Mouse (Mus musculus) gastrocnemius, postnatal 14 days (tissue): ENCODE measurements around the gene Hsd17b11. TPM values are rescaled to one million over a fixed set of nuclear protein-coding genes. Genes with fewer than 3 reads are reported as not detected.
"Not testable (repeated sequence)": the region's sequence is repeated elsewhere in the genome, so short reads cannot be mapped to it uniquely, and the experiment has no call there.

Experiments
- DNase-seq: peaks from one replicate; pipeline ENCODE4 v3.0.0; 2021; ENCODE audit warnings: mixed read lengths
- intact Hi-C: fragments of 180-260 bp; cut with DNase I; formaldehyde crosslinking; loops from one replicate; pipeline ENCODE4 v1.15.1; 2025; ENCODE audit warnings: low total_unique reads
- total RNA-seq, 2 experiments: library from RNA; stranded (reverse); gene quantifications; 2 replicates each; pipeline ENCODE4 v1.2.3; 2021

Hsd17b11 gene
- total RNA-seq, 2 experiments from 2014 or later: 13.7 to 14.1 TPM

GRCm38 (mm10) chr5:103999738-104000137 is 22.0 kb downstream of the Hsd17b11 start:
- intact Hi-C loops: loop anchor here (5.0 to 10.0 kb wide), 2 partner anchors 38 to 335 kb away; no protein-coding TSS in a partner anchor
- peak; percentile 74 for DNase-seq

- DNase-seq: no peak
- intact Hi-C loops: no loop called here
These were observed 23.0 kb downstream of the Hsd17b11 start for GRCm38 (mm10) chr5:103998739-103999138.

DNA sequence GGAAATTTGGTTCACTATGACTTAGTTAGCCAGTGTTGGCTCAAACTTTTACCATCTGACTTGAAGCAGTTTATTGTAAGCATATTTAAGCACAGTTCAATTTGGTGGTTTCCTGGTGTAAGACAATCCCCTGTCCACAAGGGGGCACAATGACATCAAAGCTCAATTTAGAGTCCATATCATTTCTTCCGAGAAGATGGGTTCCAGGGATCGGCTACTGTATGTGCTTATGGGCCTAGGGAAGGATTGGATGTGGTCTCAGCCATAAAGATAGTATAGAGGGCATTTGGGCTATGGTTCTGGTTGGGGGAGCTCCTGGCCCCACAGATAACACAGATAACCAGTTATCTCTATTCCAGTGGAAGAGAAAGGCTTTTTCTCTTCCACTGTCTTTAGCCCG is 26.5 kb downstream of the Hsd17b11 start:
- intact Hi-C loops: no loop called here
- no peak for DNase-seq

DNA sequence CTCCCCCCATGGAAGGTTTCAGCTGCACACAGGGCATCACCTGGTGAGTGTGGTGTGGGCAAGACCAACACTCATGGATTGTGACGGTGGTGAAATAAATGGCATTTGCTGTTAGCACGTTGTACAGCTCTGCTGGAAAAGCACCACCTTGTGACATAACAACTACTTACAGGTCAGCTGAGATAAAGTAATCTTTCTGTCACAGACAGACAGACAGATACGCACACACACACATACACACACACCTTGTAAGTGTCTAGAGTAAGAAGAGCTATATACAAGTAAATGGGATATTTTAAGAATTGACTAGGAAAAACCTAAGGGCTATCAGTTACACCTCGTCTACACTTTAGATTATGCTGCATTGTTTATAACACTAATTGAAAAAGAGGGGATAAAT is 27.1 kb downstream of the Hsd17b11 start:
- no peak for DNase-seq
- intact Hi-C loops: no loop called here

DNA sequence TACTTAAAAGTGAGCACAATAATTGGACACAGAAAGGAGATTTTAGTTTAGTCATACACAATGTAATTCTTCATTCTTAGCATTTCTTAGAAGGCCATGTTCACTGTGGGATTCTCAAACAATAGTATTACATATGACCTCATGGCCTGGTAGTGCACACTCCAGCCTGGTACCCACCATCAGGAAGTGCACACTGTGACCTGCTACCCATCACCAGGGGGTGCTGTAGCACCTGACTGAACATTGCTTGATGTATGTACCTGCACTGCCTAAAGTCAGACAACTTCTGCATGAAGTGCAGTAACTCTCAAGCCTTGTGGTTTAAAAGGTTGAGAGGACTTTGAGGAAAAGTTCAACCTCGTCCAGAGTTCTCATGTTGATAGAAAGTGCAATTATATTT is 28.1 kb downstream of the Hsd17b11 start:
- no peak for DNase-seq
- intact Hi-C loops: no loop called here

DNA sequence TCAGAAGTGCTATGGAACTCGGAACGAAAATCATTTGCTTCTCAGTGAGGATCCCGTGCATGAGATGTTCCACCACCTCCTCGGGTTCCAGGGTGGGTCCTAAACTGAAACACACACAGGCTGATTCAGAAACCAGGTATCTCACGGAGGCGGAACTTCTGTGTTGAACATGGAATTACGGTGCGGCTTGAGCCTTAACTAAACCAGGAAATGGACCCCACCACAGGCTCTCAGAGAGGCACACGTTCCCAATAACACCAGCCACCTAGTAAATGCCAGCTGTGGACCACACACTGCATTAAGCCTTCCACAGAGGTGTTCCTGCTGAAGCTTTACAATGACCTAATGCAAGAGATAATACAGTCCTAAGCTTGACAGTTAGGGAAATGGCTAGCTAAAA is 28.9 kb downstream of the Hsd17b11 start:
- intact Hi-C loops: no loop called here

DNA sequence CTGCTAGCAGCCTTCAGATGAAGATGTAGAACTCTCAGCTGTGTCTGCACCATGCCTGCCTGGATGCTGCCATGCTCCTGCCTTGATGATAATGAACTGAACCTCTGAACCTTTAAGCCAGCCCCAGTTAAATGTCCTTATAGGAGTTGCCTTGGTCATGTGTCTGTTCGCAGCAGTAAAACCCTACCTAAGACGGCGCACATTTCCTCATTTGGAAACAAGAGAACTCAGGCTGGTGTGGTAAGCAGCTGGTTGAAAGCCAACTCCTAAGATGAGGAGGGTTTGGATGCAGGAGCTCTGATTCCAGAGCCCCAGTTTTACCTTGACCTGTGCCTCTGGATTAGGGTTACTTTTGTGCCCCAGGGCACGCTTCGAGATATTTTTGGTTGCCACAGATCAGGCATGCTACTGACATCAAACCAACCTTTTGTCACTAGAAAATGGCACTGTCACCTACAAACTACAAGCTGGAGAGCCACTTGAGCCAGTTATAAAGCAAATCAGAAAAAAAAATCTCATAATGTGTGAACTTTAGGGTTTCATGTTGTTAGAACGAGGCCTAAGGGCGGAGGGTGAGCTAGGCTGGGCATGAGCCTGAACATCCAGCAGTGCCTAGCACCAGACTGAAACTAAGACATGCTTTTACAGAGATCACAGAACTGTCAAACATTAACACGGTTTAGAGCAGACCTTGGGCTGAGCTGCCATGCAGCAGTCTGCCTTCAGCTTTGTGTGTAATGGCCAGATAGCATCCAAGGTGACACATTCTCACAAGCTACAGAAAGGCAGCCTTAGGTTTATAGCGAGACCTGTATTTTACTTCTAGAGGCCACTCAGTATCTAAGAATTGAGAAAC is 40.8 kb downstream of the Hsd17b11 start:
- intact Hi-C loops: no loop called here
- no peak for DNase-seq

More for the DNA sequence above, 28.9 kb downstream of the Hsd17b11 start:
- DNase-seq: no peak

- DNase-seq: no peak
- intact Hi-C loops: no loop called here
These were observed 43.7 kb downstream of the Hsd17b11 start for GRCm38 (mm10) chr5:103977907-103978570.

DNA sequence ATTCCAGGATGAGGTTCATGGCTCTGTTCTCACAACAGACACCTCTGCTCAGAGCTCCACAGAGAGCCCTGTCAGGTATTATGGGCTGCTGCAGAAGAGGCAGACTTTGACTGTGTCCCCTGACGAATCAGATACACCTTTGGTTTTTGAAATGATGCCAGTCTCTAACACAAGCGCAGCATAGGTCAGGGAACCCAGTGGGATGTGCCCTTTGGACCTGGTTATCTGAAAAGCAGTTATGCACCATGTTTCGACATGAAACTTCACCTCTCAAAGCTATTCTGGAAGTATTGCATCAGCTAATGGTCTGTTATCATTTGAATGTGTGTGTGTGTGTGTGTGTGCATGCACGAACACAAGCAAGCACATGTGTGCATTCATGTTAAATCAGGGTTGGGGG is 44.4 kb downstream of the Hsd17b11 start, which contains the start of gene Hsd17b13:
Hsd17b13 (minus strand) TSS at position 114 of the 400 bp plus-strand sequence.
- intact Hi-C loops: no loop called here
- DNase-seq: no peak

GRCm38 (mm10) chr5:103975736-103976135 is 46.0 kb downstream of the Hsd17b11 start:
- DNase-seq: no peak
- intact Hi-C loops: no loop called here

GRCm38 (mm10) chr5:103972801-103973200 is 48.9 kb downstream of the Hsd17b11 start:
- no peak for DNase-seq

GRCm38 (mm10) chr5:103972379-103972778 is 49.3 kb downstream of the Hsd17b11 start:
- intact Hi-C loops: no loop called here

More at GRCm38 (mm10) chr5:103972801-103973200, 48.9 kb downstream of the Hsd17b11 start:
- intact Hi-C loops: no loop called here

DNA sequence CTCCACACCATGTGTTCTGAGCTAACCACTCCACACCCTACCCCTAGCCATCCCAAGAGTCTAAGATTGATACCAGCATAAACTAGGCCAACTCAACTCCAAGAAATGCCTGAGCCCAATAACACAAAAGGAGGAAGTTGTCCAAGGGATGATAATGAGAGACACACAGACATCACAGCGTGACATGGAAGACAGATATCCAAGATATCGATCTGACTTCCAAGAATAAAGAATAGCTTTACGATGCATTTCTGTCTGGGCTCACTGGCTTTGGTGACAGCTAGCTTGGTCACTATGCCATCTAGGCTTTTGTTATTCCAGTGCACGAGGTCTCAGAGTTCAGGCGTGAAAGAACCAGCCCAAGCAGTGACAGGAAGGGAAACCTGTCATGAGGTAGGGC is 50.7 kb downstream of the Hsd17b11 start:
- DNase-seq: no peak
- intact Hi-C loops: no loop called here

More at GRCm38 (mm10) chr5:103972379-103972778, 49.3 kb downstream of the Hsd17b11 start:
- no peak for DNase-seq

DNA sequence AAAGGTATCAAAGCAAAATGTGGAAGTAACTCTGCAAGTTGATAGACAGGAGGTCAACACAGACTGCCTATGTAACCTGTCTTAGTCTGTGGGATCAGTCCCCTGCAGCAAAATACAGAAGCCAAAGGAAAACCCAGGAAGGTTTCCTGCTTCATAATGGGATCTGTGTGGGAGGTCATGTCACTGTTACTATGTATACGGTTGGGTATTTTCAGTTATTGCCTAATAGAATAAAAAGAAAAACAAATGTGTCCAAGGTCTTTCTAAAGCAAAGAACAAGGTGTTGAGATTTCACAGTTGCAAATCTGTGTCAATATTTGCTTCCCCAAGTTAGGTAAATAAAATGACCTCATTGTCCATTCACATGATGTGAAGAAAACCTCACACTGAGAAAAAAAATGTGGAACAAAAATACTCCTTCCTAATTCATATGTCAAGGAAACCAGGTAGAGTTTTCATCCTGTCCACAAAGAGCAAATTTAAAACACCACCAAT is 58.7 kb downstream of the Hsd17b11 start:
- no peak for DNase-seq
- intact Hi-C loops: no loop called here

- intact Hi-C loops: no loop called here
- DNase-seq: no peak
These were observed 67.1 kb downstream of the Hsd17b11 start for GRCm38 (mm10) chr5:103954638-103955037.

DNA sequence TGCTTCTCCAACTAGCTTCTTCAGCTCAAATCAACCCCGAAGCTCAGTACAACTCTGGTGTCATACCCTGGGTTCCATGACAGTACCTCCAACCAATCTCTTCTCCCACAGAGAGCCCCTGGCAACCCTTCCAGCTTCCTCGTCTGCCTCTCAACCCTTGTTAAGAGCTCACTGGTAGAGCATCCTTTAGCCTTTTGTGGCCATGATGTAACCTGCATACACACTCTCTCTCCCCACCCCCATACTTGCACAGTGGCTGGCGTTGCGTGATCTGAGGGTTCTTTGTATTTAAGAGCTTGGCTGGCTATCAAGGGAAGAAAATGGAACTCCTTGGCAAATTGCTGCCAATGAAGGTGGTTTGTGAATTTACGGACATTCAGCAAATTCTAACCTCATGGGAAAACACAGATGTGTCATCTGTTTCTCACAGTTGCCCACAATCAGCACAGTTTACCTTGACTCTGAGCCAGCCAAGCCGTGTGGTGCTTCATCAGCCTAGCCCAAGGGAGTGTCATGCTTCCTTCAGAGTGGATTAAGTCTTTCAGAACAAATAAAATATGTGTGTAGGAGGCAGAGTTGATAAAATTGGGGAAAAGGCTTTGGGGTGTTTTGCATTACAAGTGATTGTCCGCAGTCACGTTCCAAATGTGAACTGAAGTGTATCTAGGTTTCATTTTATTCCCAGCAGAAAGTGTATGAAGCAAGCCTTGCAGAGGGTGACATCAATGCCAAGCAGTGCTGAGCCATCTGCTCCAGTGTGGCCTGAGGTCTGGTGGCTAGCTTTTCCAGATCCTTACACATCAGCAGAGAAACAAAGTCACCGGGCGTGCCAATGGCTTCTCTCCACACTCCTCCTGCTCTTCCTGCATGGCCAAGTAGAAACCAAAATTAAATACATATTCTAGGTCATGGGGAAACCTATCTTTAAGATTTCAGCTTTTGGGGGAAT is 68.3 kb downstream of the Hsd17b11 start:
- DNase-seq: no peak

GRCm38 (mm10) chr5:103950138-103950537 is 71.6 kb downstream of the Hsd17b11 start:
- DNase-seq, intact Hi-C loops: not testable (repeated sequence)

More for the DNA sequence above, 68.3 kb downstream of the Hsd17b11 start:
- intact Hi-C loops: no loop called here

DNA sequence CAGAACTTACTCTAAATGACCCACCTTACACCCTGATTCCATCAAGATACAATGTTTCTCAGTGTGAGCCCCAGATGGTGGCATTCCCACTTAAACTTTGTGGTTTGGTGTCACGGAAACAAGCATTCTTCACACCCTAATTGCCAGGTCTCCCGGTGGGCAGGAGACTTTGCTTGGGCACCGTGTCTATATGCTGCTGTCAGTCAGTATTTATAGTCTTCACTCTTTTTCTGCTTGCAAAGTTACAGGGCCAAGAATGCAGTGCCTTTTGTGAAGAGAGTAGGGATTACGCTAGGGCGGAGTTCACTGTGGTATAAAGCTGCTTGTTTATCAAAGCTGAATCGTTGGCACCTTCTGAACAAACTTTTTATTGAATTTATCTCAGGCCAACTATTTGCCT is 78.5 kb downstream of the Hsd17b11 start:
- intact Hi-C loops: no loop called here

GRCm38 (mm10) chr5:103939856-103940255 is 81.9 kb downstream of the Hsd17b11 start:
- intact Hi-C loops: no loop called here
- no peak for DNase-seq

More for the DNA sequence above, 78.5 kb downstream of the Hsd17b11 start:
- no peak for DNase-seq
